Mouse (Mus musculus): Measurements from ENCODE around the gene Pfdn2. TPM values are rescaled to one million over a fixed set of nuclear protein-coding genes. Genes with fewer than 3 reads are reported as not detected.

The Pfdn2 gene
- polyA plus RNA-seq, 1 experiment: 16.2 TPM

Other genes with a start within 250 kb of the Pfdn2 start
- gene Cfap126, start 231.8 kb upstream of the Pfdn2 start, polyA plus RNA-seq (2012; rRNA removed): 12.0 and 21.2 TPM in 2 replicates
- 248 and 250 TPM in 2 replicates for gene Sdhc, start 195.1 kb upstream of the Pfdn2 start, polyA plus RNA-seq (2012; rRNA removed)
- gene Mpz, start 195.0 kb upstream of the Pfdn2 start, polyA plus RNA-seq (2012; rRNA removed): 2.3 and 2.9 TPM in 2 replicates
- gene Pcp4l1, start 149.4 kb upstream of the Pfdn2 start, polyA plus RNA-seq (2012; rRNA removed): 14.0 and 22.0 TPM in 2 replicates
- gene Nr1i3, start 131.7 kb upstream of the Pfdn2 start, polyA plus RNA-seq (2012; rRNA removed): 0.05 and 0.09 TPM in 2 replicates
- 25.4 and 31.8 TPM in 2 replicates for gene Tomm40l, start 123.2 kb upstream of the Pfdn2 start, polyA plus RNA-seq (2012; rRNA removed)
- gene Apoa2, start 120.6 kb upstream of the Pfdn2 start, polyA plus RNA-seq (2012; rRNA removed): 1.5 and 18.5 TPM in 2 replicates
- 71.7 and 80.1 TPM in 2 replicates for gene Fcer1g, start 111.3 kb upstream of the Pfdn2 start, polyA plus RNA-seq (2012; rRNA removed)
- gene Adamts4, start 95.2 kb upstream of the Pfdn2 start, polyA plus RNA-seq (2012; rRNA removed): 2.3 and 2.6 TPM in 2 replicates
- 145 and 146 TPM in 2 replicates for gene Ndufs2, start 94.3 kb upstream of the Pfdn2 start, polyA plus RNA-seq (2012; rRNA removed)
- gene B4galt3, start 75.3 kb upstream of the Pfdn2 start, polyA plus RNA-seq (2012; rRNA removed): 69.9 and 71.7 TPM in 2 replicates
- 47.3 and 54.4 TPM in 2 replicates for gene Ppox, start 64.5 kb upstream of the Pfdn2 start, polyA plus RNA-seq (2012; rRNA removed)
- gene Usp21, start 57.7 kb upstream of the Pfdn2 start, polyA plus RNA-seq (2012; rRNA removed): 35.0 and 36.8 TPM in 2 replicates
- 42.7 and 47.2 TPM in 2 replicates for gene Ufc1, start 50.6 kb upstream of the Pfdn2 start, polyA plus RNA-seq (2012; rRNA removed)
- gene Dedd, start 16.5 kb upstream of the Pfdn2 start, polyA plus RNA-seq (2012; rRNA removed): 44.4 and 50.1 TPM in 2 replicates
- 91.9 and 95.5 TPM in 2 replicates for gene Nit1, start within 50 bp of the Pfdn2 start, polyA plus RNA-seq (2012; rRNA removed)
- gene Klhdc9, start 15.1 kb downstream of the Pfdn2 start, polyA plus RNA-seq (2012; rRNA removed): 5.0 and 9.8 TPM in 2 replicates
- gene Nectin4, start 24.4 kb downstream of the Pfdn2 start, polyA plus RNA-seq (2012; rRNA removed): 19.8 and 31.8 TPM in 2 replicates
- gene Arhgap30, start 43.3 kb downstream of the Pfdn2 start, polyA plus RNA-seq (2012; rRNA removed): 3.8 and 4.5 TPM in 2 replicates
- gene Usf1, start 65.6 kb downstream of the Pfdn2 start, polyA plus RNA-seq (2012; rRNA removed): 67.5 and 76.3 TPM in 2 replicates
- 8.5 and 10.3 TPM in 2 replicates for gene Tstd1, start 73.2 kb downstream of the Pfdn2 start, polyA plus RNA-seq (2012; rRNA removed)
- 78.9 and 98.4 TPM in 2 replicates for gene F11r, start 91.9 kb downstream of the Pfdn2 start, polyA plus RNA-seq (2012; rRNA removed)
- 4.2 and 5.7 TPM in 2 replicates for gene Alyref2, start 157.8 kb downstream of the Pfdn2 start, polyA plus RNA-seq (2012; rRNA removed)
- 0.10 and 0.19 TPM in 2 replicates for gene Itln1, start 189.6 kb downstream of the Pfdn2 start, polyA plus RNA-seq (2012; rRNA removed)
- 0.61 and 0.84 TPM in 2 replicates for gene Cd244a, start 213.5 kb downstream of the Pfdn2 start, polyA plus RNA-seq (2012; rRNA removed)

Measured in gonadal fat pad, adult 2 months (tissue).